Mouse (Mus musculus) stomach, embryonic 14.5 days (tissue): ENCODE data around the gene Mgat4b. TPM values are rescaled to one million over a fixed set of nuclear protein-coding genes. Genes with fewer than 3 reads are reported as not detected.

Source experiments
- ATAC-seq: fragments of 200-750 bp; cut with Nextera tagmentation; 2 replicates; pipeline ENCODE4 v1.8.0; 2017; ENCODE audit warnings: low read depth, moderate TSS enrichment; ENCODE audit not compliant: insufficient number of reproducible peaks, insufficient read depth, low FRiP score
- H3K27ac ChIP-seq: fragments of 300-500 bp; sonication (generic); 2 replicates; pipeline ENCODE4 v1.5.1; 2014; ENCODE audit warnings: mild to moderate bottlenecking, low read length, moderate library complexity, mixed read lengths
- H3K27me3 ChIP-seq: fragments of 300-500 bp; sonication (generic); 2 replicates; pipeline ENCODE4 v1.6.1; 2014; ENCODE audit warnings: low read length, control low read depth, mixed read lengths; ENCODE audit not compliant: control insufficient read depth, insufficient read depth
- H3K36me3 ChIP-seq: fragments of 300-500 bp; sonication (generic); 2 replicates; pipeline ENCODE4 v1.6.1; 2014; ENCODE audit warnings: mild to moderate bottlenecking, control low read depth, low read length, moderate library complexity, mixed read lengths; ENCODE audit not compliant: control insufficient read depth, insufficient read depth
- H3K4me1 ChIP-seq: fragments of 300-500 bp; sonication (generic); 2 replicates; pipeline ENCODE4 v1.6.1; 2014; ENCODE audit warnings: low read length, control low read depth, mixed read lengths; ENCODE audit not compliant: control insufficient read depth, insufficient read depth
- H3K4me2 ChIP-seq: fragments of 300-500 bp; sonication (generic); replicated peaks from 2 replicates; pipeline ENCODE4 v1.6.1; 2014; ENCODE audit warnings: low read depth, low read length, control low read depth
- H3K4me3 ChIP-seq: fragments of 300-500 bp; sonication (generic); 2 replicates; pipeline ENCODE4 v1.5.1; 2014; ENCODE audit warnings: low read depth, low read length, control low read depth
- H3K9ac ChIP-seq: fragments of 300-500 bp; sonication (generic); replicated peaks from 2 replicates; pipeline ENCODE4 v1.6.1; 2014; ENCODE audit warnings: low read depth, mild to moderate bottlenecking, control low read depth, low read length, moderate library complexity, mixed read lengths
- H3K9me3 ChIP-seq: fragments of 300-500 bp; sonication (generic); 2 replicates; pipeline ENCODE4 v1.6.1; 2016; ENCODE audit warnings: low read depth, low read length, control low read depth; ENCODE audit not compliant: control insufficient read depth
- WGBS: fragments of 180-500 bp; shearing (Covaris S2); extraction: QIAGEN DNeasy Blood & Tissue Kit; methylation state at CpG from one replicate; pipeline ENCODE4 v1.1.7; 2014; 5-methylcytosine and 5-hydroxymethylcytosine counted together
- microRNA-seq: library from miRNA; unstranded; fragments of <30 nt; microRNA quantifications from one replicate; pipeline ENCODE4, GENCODE M21; 2016
- polyA plus RNA-seq: library from polyadenylated mRNA; unstranded; fragments of >200 nt; fragmentation: Nextera tagmentation; extraction: Ambion mirVana; gene quantifications from 2 replicates; pipeline ENCODE4 v1.2.1, GENCODE M21; 2014

The Mgat4b gene
- polyA plus RNA-seq, 1 experiment from 2014 or later = 9.6 TPM

DNA sequence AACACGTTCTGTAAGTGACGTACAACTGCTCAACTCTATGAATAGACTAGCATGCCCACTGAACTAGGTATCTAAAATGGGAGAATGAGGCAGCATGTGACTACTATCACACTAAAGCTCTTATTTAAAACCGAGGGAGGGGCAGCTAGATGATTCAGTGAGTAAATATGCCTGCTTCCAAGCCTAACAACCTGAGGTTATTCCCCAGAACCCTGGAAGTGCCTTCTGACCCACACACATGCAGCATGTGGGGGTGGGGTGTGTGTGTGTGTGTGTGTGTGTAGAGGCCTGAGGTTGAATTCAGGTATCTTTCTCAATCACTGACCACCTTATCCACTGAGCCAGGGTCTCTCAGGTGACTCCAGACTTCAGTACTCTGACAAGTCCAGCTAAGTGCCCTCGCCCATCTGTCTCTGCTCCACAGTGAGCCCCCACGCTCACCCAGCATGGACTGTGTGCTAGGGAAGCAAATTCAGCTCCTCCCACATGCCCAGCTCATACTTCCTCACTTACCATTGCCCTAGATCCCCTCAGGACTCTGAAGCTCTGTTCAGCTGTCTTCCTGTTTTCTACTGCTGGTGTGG is 65.0 kb downstream of the Mgat4b start:
- ATAC-seq = peak; percentile 74
- Histone ChIP-seq H3K4me1 (peaks cover 9% of the 10 kb centered on the region; the same call in 1 of the 2 replicates), H3K36me3 (peaks cover 1% of the 10 kb centered on the region), H3K27ac (peak overlapping the region; percentile 58; the same call in 1 of the 2 replicates), H3K9me3 (no peaks in the 10 kb centered on the region), H3K27me3 (no peaks in the 10 kb centered on the region), H3K4me3 (no peak overlapping the region), H3K9ac (no peak overlapping the region), H3K4me2 (no peak overlapping the region)
- WGBS = 59% methylated on average over 5 of the region's 5 CpGs

DNA sequence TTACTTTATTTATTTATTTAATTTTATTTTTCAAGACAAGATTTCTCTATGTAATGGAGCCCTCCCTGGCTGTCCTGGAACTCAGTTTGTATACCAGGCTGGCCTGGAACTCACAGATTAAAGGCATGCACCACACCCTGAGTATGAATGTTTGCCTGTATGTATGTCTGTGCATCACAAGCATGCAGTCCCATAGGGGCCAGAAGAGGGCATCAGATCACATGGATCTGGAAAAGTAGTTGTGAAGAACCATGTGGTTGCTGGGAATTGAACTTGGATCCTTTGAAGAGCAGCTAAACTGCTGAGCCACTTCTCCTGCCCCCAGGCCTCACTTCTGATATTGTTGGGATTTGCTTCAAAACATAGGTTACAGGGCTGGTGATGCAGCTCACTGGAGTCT is 66.3 kb downstream of the Mgat4b start:
- Histone ChIP-seq H3K4me2 (no peak overlapping the region), H3K9ac (no peak overlapping the region), H3K36me3 (peaks cover 4% of the 10 kb centered on the region), H3K27ac (no peak overlapping the region), H3K9me3 (no peaks in the 10 kb centered on the region), H3K4me3 (no peak overlapping the region), H3K27me3 (no peaks in the 10 kb centered on the region), H3K4me1 (peaks cover 9% of the 10 kb centered on the region; the same call in 1 of the 2 replicates)
- no peak for ATAC-seq

- Histone ChIP-seq H3K4me1 (peaks cover 9% of the 10 kb centered on the region; the same call in 1 of the 2 replicates), H3K4me3 (no peak overlapping the region), H3K9me3 (no peaks in the 10 kb centered on the region), H3K4me2 (no peak overlapping the region), H3K27me3 (no peaks in the 10 kb centered on the region), H3K9ac (no peak overlapping the region), H3K27ac (no peak overlapping the region; the same call in 1 of the 2 replicates), H3K36me3 (peaks cover 4% of the 10 kb centered on the region)
- WGBS = 93% methylated on average over 6 of the region's 6 CpGs
- no peak for ATAC-seq
These were observed 67.0 kb downstream of the Mgat4b start for GRCm38 (mm10) chr11:50277706-50278105.

- 71% methylated on average over 4 of the region's 4 CpGs for WGBS
- H3K27me3 ChIP-seq = no peaks in the 10 kb centered on the region
- ATAC-seq = no peak
- no peak overlapping the region for H3K27ac ChIP-seq
- H3K36me3 ChIP-seq = peaks cover 4% of the 10 kb centered on the region
- H3K9ac ChIP-seq = no peak overlapping the region
- no peaks in the 10 kb centered on the region for H3K9me3 ChIP-seq
- H3K4me1 ChIP-seq = peaks cover 9% of the 10 kb centered on the region; the same call in 1 of the 2 replicates
- no peak overlapping the region for H3K4me3 ChIP-seq
- no peak overlapping the region for H3K4me2 ChIP-seq
These were observed 68.3 kb downstream of the Mgat4b start for GRCm38 (mm10) chr11:50279005-50279404.

DNA sequence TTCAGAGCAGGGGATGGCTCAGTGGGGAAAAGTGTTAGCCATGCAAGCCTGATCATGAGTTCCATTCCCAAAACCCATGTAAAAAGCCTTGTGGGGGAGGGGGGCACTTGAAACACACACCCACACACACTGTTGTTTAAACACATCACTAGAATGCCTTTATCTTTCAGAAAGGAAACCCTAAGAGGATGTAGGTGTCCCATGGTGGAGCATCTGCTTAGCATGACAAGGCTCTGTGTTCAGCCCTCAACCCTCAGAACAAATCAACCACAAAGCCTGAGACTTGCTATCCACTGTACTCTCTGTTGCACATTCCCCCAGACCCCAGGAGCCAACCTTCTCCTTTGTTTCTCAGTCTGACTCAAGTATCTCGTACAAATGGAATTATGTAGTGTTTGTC is 69.4 kb downstream of the Mgat4b start:
- Histone ChIP-seq H3K4me3 (no peak overlapping the region), H3K4me1 (peaks cover 8% of the 10 kb centered on the region; the same call in 1 of the 2 replicates), H3K4me2 (no peak overlapping the region), H3K9me3 (no peaks in the 10 kb centered on the region), H3K27ac (no peak overlapping the region), H3K9ac (no peak overlapping the region), H3K27me3 (no peaks in the 10 kb centered on the region), H3K36me3 (peaks cover 4% of the 10 kb centered on the region)
- 74% methylated on average over 1 of the region's 1 CpGs for WGBS
- ATAC-seq = no peak

Small RNA genes within 50 kb of the gene (microRNA-seq; reads per million reads assigned to microRNA genes)
- gene Mir6919 = 0.78 reads per million

Other genes starting within 250 kb of the Mgat4b start
- gene Rnf130, start 185.5 kb upstream of the Mgat4b start, polyA plus RNA-seq = 43.5 and 54.6 TPM in 2 replicates
- 37.8 and 39.3 TPM in 2 replicates for gene Tbc1d9b, start 79.5 kb upstream of the Mgat4b start, polyA plus RNA-seq
- gene Mrnip, start 36.4 kb upstream of the Mgat4b start, polyA plus RNA-seq = 15.5 and 17.3 TPM in 2 replicates
- gene Sqstm1, start 63 bp upstream of the Mgat4b start, polyA plus RNA-seq = 173 and 188 TPM in 2 replicates
- gene Ltc4s, start 27.7 kb downstream of the Mgat4b start, polyA plus RNA-seq = 3.9 and 4.6 TPM in 2 replicates
- gene Maml1, start 81.4 kb downstream of the Mgat4b start, polyA plus RNA-seq = 9.9 and 10.0 TPM in 2 replicates
- 221 and 248 TPM in 2 replicates for gene Canx, start 114.8 kb downstream of the Mgat4b start, polyA plus RNA-seq
- gene Cby3, start 143.6 kb downstream of the Mgat4b start, polyA plus RNA-seq = 0.51 TPM in 1 of 2 replicates, not detected in the other
- 475 and 496 TPM in 2 replicates for gene Hnrnph1, start 166.1 kb downstream of the Mgat4b start, polyA plus RNA-seq
- 22.6 and 23.0 TPM in 2 replicates for gene Rufy1, start 220.2 kb downstream of the Mgat4b start, polyA plus RNA-seq